Mouse (Mus musculus) frontal cortex, adult (tissue): Measurements from ENCODE around the gene Rcor1.
"Not testable (repeated sequence)": the region's sequence is repeated elsewhere in the genome, so short reads cannot be mapped to it uniquely, and the experiment has no call there.

Experiments used
- ATAC-seq: cut with Nextera tagmentation; 2 replicates; pipeline ENCODE4 v1.9.2; 2017; ENCODE audit warnings: mild to moderate bottlenecking, moderate library complexity, mixed read lengths; ENCODE audit not compliant: low TSS enrichment

Rcor1 gene

GRCm38 (mm10) chr12:111069299-111069698, 30.1 kb downstream of the Rcor1 start:
- ATAC-seq = not testable (repeated sequence)

GRCm38 (mm10) chr12:111071009-111071408, 31.9 kb downstream of the Rcor1 start:
- ATAC-seq = no peak

GRCm38 (mm10) chr12:111071477-111072152, 32.5 kb downstream of the Rcor1 start:
- ATAC-seq = peak; percentile 31; the same call in 1 of the 2 replicates

- peak; percentile 67; the same call in 1 of the 2 replicates for ATAC-seq
Observed at GRCm38 (mm10) chr12:111076385-111076965, 37.3 kb downstream of the Rcor1 start.

GRCm38 (mm10) chr12:111085579-111085978, 46.4 kb downstream of the Rcor1 start:
- ATAC-seq = no peak

- ATAC-seq = no peak
Observed at GRCm38 (mm10) chr12:111087066-111087465, 47.9 kb downstream of the Rcor1 start.

GRCm38 (mm10) chr12:111088186-111088585, 49.0 kb downstream of the Rcor1 start:
- ATAC-seq = peak; percentile 59

- ATAC-seq = peak; percentile 62
Observed at GRCm38 (mm10) chr12:111088731-111089141, 49.6 kb downstream of the Rcor1 start.

- ATAC-seq = peak; percentile 22; the same call in 1 of the 2 replicates
Observed at GRCm38 (mm10) chr12:111089145-111089544, 50.0 kb downstream of the Rcor1 start.

GRCm38 (mm10) chr12:111090801-111091200, 51.6 kb downstream of the Rcor1 start:
- ATAC-seq = no peak

GRCm38 (mm10) chr12:111091981-111092380, 52.8 kb downstream of the Rcor1 start:
- no peak for ATAC-seq

GRCm38 (mm10) chr12:111094073-111094472, 54.9 kb downstream of the Rcor1 start:
- ATAC-seq = no peak

- ATAC-seq = no peak
Observed at GRCm38 (mm10) chr12:111095086-111095485, 55.9 kb downstream of the Rcor1 start.

- no peak for ATAC-seq
Observed at GRCm38 (mm10) chr12:111096249-111096648, 57.1 kb downstream of the Rcor1 start.

- ATAC-seq = peak; percentile 62; the same call in 1 of the 2 replicates
Observed at GRCm38 (mm10) chr12:111097036-111097435, 57.9 kb downstream of the Rcor1 start.

GRCm38 (mm10) chr12:111111176-111111575, 72.0 kb downstream of the Rcor1 start:
- ATAC-seq = no peak

- no peak for ATAC-seq
Observed at GRCm38 (mm10) chr12:111114593-111114992, 75.4 kb downstream of the Rcor1 start.

- no peak for ATAC-seq
Observed at GRCm38 (mm10) chr12:111119506-111120085, 80.4 kb downstream of the Rcor1 start.

GRCm38 (mm10) chr12:111120976-111121645, 82.0 kb downstream of the Rcor1 start:
- ATAC-seq = no peak

GRCm38 (mm10) chr12:111122332-111122852, 83.2 kb downstream of the Rcor1 start:
- no peak for ATAC-seq

GRCm38 (mm10) chr12:111124601-111125260, 85.6 kb downstream of the Rcor1 start:
- ATAC-seq = no peak

GRCm38 (mm10) chr12:111125666-111126065, 86.5 kb downstream of the Rcor1 start:
- no peak for ATAC-seq
